In the genomic region with DNA sequence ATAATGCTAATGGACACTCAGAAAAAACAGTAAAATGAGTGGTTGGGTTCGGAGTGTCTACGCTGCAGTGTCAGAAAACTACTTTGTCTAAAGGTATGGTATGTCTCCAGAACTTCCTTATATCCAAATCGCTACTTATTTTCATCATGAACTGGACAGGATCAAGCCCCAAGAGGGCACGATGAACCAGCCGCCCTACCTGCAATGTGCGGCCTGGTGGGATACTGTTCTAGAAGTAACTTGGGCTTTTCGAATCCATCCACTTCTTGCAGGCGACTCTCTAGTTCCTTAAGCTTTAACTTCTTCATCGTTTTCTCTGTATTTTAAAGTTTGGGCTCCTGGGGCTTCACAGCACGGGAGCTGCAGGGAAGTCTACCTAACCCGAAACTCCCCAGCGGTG, we compare ENCODE assay signal across 8 mouse cellular contexts. TPM values are rescaled to one million over a fixed set of nuclear protein-coding genes. Genes with fewer than 3 reads are reported as not detected.
DNase-seq lines count a peak whose midpoint lies in the region; ATAC-seq and TF ChIP-seq lines count a peak whose summit lies in the region.

No protein-coding gene starts in this region.

- H3K9ac ChIP-seq in CH12.LX (ENCODE audit: insufficient read depth, low read depth) = peak overlapping the region; percentile 90
- peak overlapping the region; percentile 74 for H3K9ac ChIP-seq in forebrain, embryonic 12.5 days
- H3K9ac ChIP-seq in liver, embryonic 12.5 days = peak overlapping the region; percentile 86
- peak overlapping the region; percentile 60 for H3K9ac ChIP-seq in stomach, postnatal 0 days (ENCODE audit: low read length)

- dilution Hi-C loops in CH12.LX (cut with MboI; ENCODE audit: extremely low pct_ligation_motif_present, extremely low pct_unique_long_range_greater_than_20kb, low sequenced_read_pairs) = no loop called here

- peak overlapping the region; percentile 90 for H3K4me3 ChIP-seq in gastrocnemius, adult 2 months
- H3K4me3 ChIP-seq in CH12.LX (replicated peaks in 1 of 3; ENCODE audit: low read depth in 2 of 3, low read length in 2 of 3, poor library complexity in 1 of 3) = peak overlapping the region; percentile 71 to 77 (median 77)
- H3K4me3 ChIP-seq in forebrain, embryonic 12.5 days (replicated peaks) = peak overlapping the region; percentile 61
- peak overlapping the region; percentile 72 for H3K4me3 ChIP-seq in liver, embryonic 12.5 days
- H3K4me3 ChIP-seq in stomach, postnatal 0 days (ENCODE audit: low read depth, low read length) = peak overlapping the region; percentile 45

- peaks cover 0 to 12% of the 10 kb centered on the region in 2 experiments; a peak in 2 of 4 replicates for H3K4me1 ChIP-seq in CH12.LX (ENCODE audit: control insufficient read depth in 1 of 2, insufficient read depth in 2 of 2)
- H3K4me1 ChIP-seq in forebrain, embryonic 12.5 days = peaks cover 12% of the 10 kb centered on the region
- peaks cover 18% of the 10 kb centered on the region for H3K4me1 ChIP-seq in liver, embryonic 12.5 days
- no peaks in the 10 kb centered on the region for H3K4me1 ChIP-seq in stomach, postnatal 0 days (replicated peaks; ENCODE audit: control insufficient read depth, insufficient read depth)

- no peak for TF ChIP-seq EP300 in CH12.LX (IDR thresholded peaks at IDR 0.05; ENCODE audit: low read length)
- no peak for TF ChIP-seq EP300 in stomach, postnatal 0 days (optimal IDR thresholded peaks at IDR 0.05)

- H3K36me3 ChIP-seq in CH12.LX (replicated peaks in 1 of 2; ENCODE audit: control insufficient read depth in 1 of 2, insufficient read depth in 1 of 2, low read length in 1 of 2) = peaks cover 3 to 11% of the 10 kb centered on the region in 2 experiments
- H3K36me3 ChIP-seq in forebrain, embryonic 12.5 days (replicated peaks) = no peaks in the 10 kb centered on the region; the same call in 1 of the 2 replicates
- peaks cover 6% of the 10 kb centered on the region for H3K36me3 ChIP-seq in liver, embryonic 12.5 days
- H3K36me3 ChIP-seq in stomach, postnatal 0 days (ENCODE audit: control insufficient read depth, insufficient read depth, low read length) = no peaks in the 10 kb centered on the region

- in situ Hi-C loops in CH12.LX (cut with MboI; ENCODE audit: low pct_ligation_motif_present, low pct_unique_long_range_greater_than_20kb, low sequenced_read_pairs) = no loop called here

- intact Hi-C loops in gastrocnemius, adult 2 months (cut with DNase I) = no loop called here

- H3K27me3 ChIP-seq in CH12.LX (replicated peaks) = no peaks in the 10 kb centered on the region
- no peaks in the 10 kb centered on the region for H3K27me3 ChIP-seq in forebrain, embryonic 12.5 days
- no peaks in the 10 kb centered on the region for H3K27me3 ChIP-seq in liver, embryonic 12.5 days (replicated peaks)
- no peaks in the 10 kb centered on the region for H3K27me3 ChIP-seq in stomach, postnatal 0 days (ENCODE audit: control insufficient read depth, insufficient read depth, low read length)

- TF ChIP-seq POLR2A in CH12.LX (IDR thresholded peaks at IDR 0.05; ENCODE audit: low read depth, low read length) = no peak

- H3K9me3 ChIP-seq in CH12.LX (replicated peaks; ENCODE audit: low read length) = no peaks in the 10 kb centered on the region
- no peaks in the 10 kb centered on the region for H3K9me3 ChIP-seq in forebrain, embryonic 12.5 days
- no peaks in the 10 kb centered on the region for H3K9me3 ChIP-seq in liver, embryonic 12.5 days (replicated peaks)
- no peaks in the 10 kb centered on the region for H3K9me3 ChIP-seq in stomach, postnatal 0 days (ENCODE audit: control insufficient read depth, low read length)

- H3K79me2 ChIP-seq in CH12.LX (replicated peaks; ENCODE audit: control insufficient read depth, extremely low read depth, insufficient read depth, poor library complexity, severe bottlenecking) = peaks cover 21% of the 10 kb centered on the region

- ATAC-seq in forebrain, embryonic 12.5 days (ENCODE audit: low FRiP score) = peak; percentile 27; the same call in 1 of the 2 replicates
- peak; percentile 58 for ATAC-seq in liver, embryonic 12.5 days
- no peak; the same call in 1 of the 2 replicates for ATAC-seq in stomach, postnatal 0 days (ENCODE audit: low FRiP score, low TSS enrichment)

- peak overlapping the region; percentile 83 for H3K27ac ChIP-seq in gastrocnemius, adult 2 months
- 0 out of 2 replicates have a peak overlapping the region, but pooled peaks have one; percentile 4 for H3K27ac ChIP-seq in CH12.LX (ENCODE audit: insufficient read depth, low read depth)
- 0 out of 2 replicates have a peak overlapping the region, but pooled peaks have one; percentile 14 for H3K27ac ChIP-seq in forebrain, embryonic 12.5 days
- H3K27ac ChIP-seq in liver, embryonic 12.5 days = peak overlapping the region; percentile 82
- H3K27ac ChIP-seq in stomach, postnatal 0 days (replicated peaks) = peak overlapping the region; percentile 26

- 7% methylated on average over 12 of the region's 12 CpGs for WGBS in forebrain, embryonic 12.5 days
- WGBS in liver, embryonic 12.5 days (ENCODE audit: insufficient replicate concordance) = 2% methylated on average over 12 of the region's 12 CpGs
- 6% methylated on average over 12 of the region's 12 CpGs for WGBS in stomach, postnatal 0 days

- no peak for DNase-seq in gastrocnemius, adult 2 months
- DNase-seq in gastrocnemius, postnatal 25 days = no peak
- DNase-seq in CH12.LX (ENCODE audit: extremely low read depth) = no peak
- no peak for DNase-seq in stomach, postnatal 0 days (ENCODE audit: low spot score)
- DNase-seq in ovary, postnatal 36 days (ENCODE audit: low spot score) = no peak
- no peak for DNase-seq in T-cell, adult 2 months (ENCODE audit: low spot score)

- no peak for TF ChIP-seq RAD21 in CH12.LX (IDR thresholded peaks at IDR 0.05; ENCODE audit: low read depth, low read length)

- no peak for TF ChIP-seq CTCF in gastrocnemius, adult 2 months (IDR thresholded peaks at IDR 0.05)
- TF ChIP-seq CTCF in CH12.LX (conservative IDR thresholded peaks at IDR 0.05 in 1 of 2, IDR thresholded peaks at IDR 0.05 in 1 of 2; ENCODE audit: low read depth in 2 of 2, low read length in 2 of 2) = no peak
- TF ChIP-seq CTCF in stomach, postnatal 0 days (IDR thresholded peaks at IDR 0.05; ENCODE audit: low read depth) = no peak

- peak overlapping the region; percentile 86 for H3K4me2 ChIP-seq in CH12.LX (ENCODE audit: insufficient read depth, low read depth, poor library complexity, severe bottlenecking)
- H3K4me2 ChIP-seq in forebrain, embryonic 12.5 days = peak overlapping the region; percentile 70
- H3K4me2 ChIP-seq in liver, embryonic 12.5 days = peak overlapping the region; percentile 70
- H3K4me2 ChIP-seq in stomach, postnatal 0 days (replicated peaks; ENCODE audit: low read depth) = peak overlapping the region; percentile 48

TF ChIP-seq in CH12.LX, 34 proteins besides CTCF, POLR2A, EP300 and RAD21 (continues in another document):
- no peak for TF ChIP-seq JUN (IDR thresholded peaks at IDR 0.05; ENCODE audit: insufficient read depth, low read depth, low read length)
- no peak for TF ChIP-seq TCF12 (IDR thresholded peaks at IDR 0.05; ENCODE audit: low read depth, low read length)
- TF ChIP-seq CHD1 (IDR thresholded peaks at IDR 0.05; ENCODE audit: low read depth, low read length) = no peak
- no peak for TF ChIP-seq ZC3H11A (IDR thresholded peaks at IDR 0.05; ENCODE audit: low read depth, low read length)
- TF ChIP-seq BHLHE40 (IDR thresholded peaks at IDR 0.05; ENCODE audit: low read depth, low read length) = no peak
- no peak for TF ChIP-seq GABPA (IDR thresholded peaks at IDR 0.05; ENCODE audit: insufficient replicate concordance, low read depth, low read length)
- no peak for TF ChIP-seq MXI1 (IDR thresholded peaks at IDR 0.05; ENCODE audit: low read depth, low read length)
- TF ChIP-seq IRF4 (IDR thresholded peaks at IDR 0.05; ENCODE audit: low read depth, low read length) = no peak
- TF ChIP-seq MAX (IDR thresholded peaks at IDR 0.05; ENCODE audit: low read length) = no peak
- no peak for TF ChIP-seq SMC3 (IDR thresholded peaks at IDR 0.05; ENCODE audit: low read depth, low read length)
- TF ChIP-seq ZNF384 (IDR thresholded peaks at IDR 0.05; ENCODE audit: low read depth, low read length) = no peak
- TF ChIP-seq E2F4 (IDR thresholded peaks at IDR 0.05; ENCODE audit: insufficient replicate concordance, low read depth, low read length) = no peak
- TF ChIP-seq MYC (IDR thresholded peaks at IDR 0.05; ENCODE audit: low read depth, low read length) = no peak
- no peak for TF ChIP-seq ELF1 (IDR thresholded peaks at IDR 0.05; ENCODE audit: low read depth, low read length)
- TF ChIP-seq PAX5 (IDR thresholded peaks at IDR 0.05; ENCODE audit: low read length) = no peak

RNA-seq across cellular contexts. Expression of a gene that starts 0.4 kb away (rescaled TPM):
- 10 to 100 TPM; 11.1 to 16.0 TPM for total RNA-seq in gastrocnemius, adult 2 months (2021)
- total RNA-seq in gastrocnemius, postnatal 25 days (2021) = 10 to 100 TPM; 16.1 to 17.4 TPM
- total RNA-seq in CH12.LX (2012; rRNA removed) (19.6 and 20.4 TPM in 2 replicates), CH12.LX (2014; rRNA removed) (40.4 and 50.4 TPM in 2 replicates)
- polyA plus RNA-seq in CH12.LX (2012; ENCODE audit: insufficient read length, low read depth) = 39.1 and 42.2 TPM in 2 replicates
- polyA plus RNA-seq in forebrain, embryonic 12.5 days (2016; fragmentation: Nextera tagmentation; extraction: Ambion mirVana) = 38.3 and 38.5 TPM in 2 replicates
- polyA plus RNA-seq in liver, embryonic 12.5 days (2016; fragmentation: Nextera tagmentation; extraction: Ambion mirVana) = 46.1 and 47.5 TPM in 2 replicates
- 29.4 and 32.0 TPM in 2 replicates for polyA plus RNA-seq in stomach, postnatal 0 days (2015; fragmentation: Nextera tagmentation; extraction: Ambion mirVana)

RNA-seq across cellular contexts. Expression of a gene that starts 12.0 kb away (rescaled TPM):
- total RNA-seq in gastrocnemius, adult 2 months (2021) = 100 to 1,000 TPM; 193 to 217 TPM
- 100 to 1,000 TPM; 151 to 165 TPM for total RNA-seq in gastrocnemius, postnatal 25 days (2021)
- total RNA-seq in CH12.LX (2012; rRNA removed) (16.0 and 18.3 TPM in 2 replicates), CH12.LX (2014; rRNA removed) (17.9 and 21.4 TPM in 2 replicates)
- 26.1 and 35.8 TPM in 2 replicates for polyA plus RNA-seq in CH12.LX (2012; ENCODE audit: insufficient read length, low read depth)
- polyA plus RNA-seq in forebrain, embryonic 12.5 days (2016; fragmentation: Nextera tagmentation; extraction: Ambion mirVana) = 18.9 and 22.2 TPM in 2 replicates
- 7.7 and 9.2 TPM in 2 replicates for polyA plus RNA-seq in liver, embryonic 12.5 days (2016; fragmentation: Nextera tagmentation; extraction: Ambion mirVana)
- 7.9 and 9.0 TPM in 2 replicates for polyA plus RNA-seq in stomach, postnatal 0 days (2015; fragmentation: Nextera tagmentation; extraction: Ambion mirVana)

RNA-seq across cellular contexts. Expression of a gene that starts 23.7 kb away (rescaled TPM):
- 10 to 100 TPM; 56.1 to 59.5 TPM for total RNA-seq in gastrocnemius, adult 2 months (2021)
- total RNA-seq in gastrocnemius, postnatal 25 days (2021) = 10 to 100 TPM; 53.6 to 57.2 TPM
- total RNA-seq in CH12.LX (2012; rRNA removed) (124 and 176 TPM in 2 replicates), CH12.LX (2014; rRNA removed) (281 and 368 TPM in 2 replicates)
- polyA plus RNA-seq in CH12.LX (2012; ENCODE audit: insufficient read length, low read depth) = 410 and 530 TPM in 2 replicates
- polyA plus RNA-seq in forebrain, embryonic 12.5 days (2016; fragmentation: Nextera tagmentation; extraction: Ambion mirVana) = 448 and 466 TPM in 2 replicates
- 219 and 226 TPM in 2 replicates for polyA plus RNA-seq in liver, embryonic 12.5 days (2016; fragmentation: Nextera tagmentation; extraction: Ambion mirVana)
- polyA plus RNA-seq in stomach, postnatal 0 days (2015; fragmentation: Nextera tagmentation; extraction: Ambion mirVana) = 161 and 203 TPM in 2 replicates

Comparison
In these comparisons a context has a peak if more than half of its experiments do, and no peak if none do; other contexts are left out.
1. H3K27ac ChIP-seq: peak in every context shown above with its lines; median percentile 83 in gastrocnemius, adult 2 months; 82 in liver, embryonic 12.5 days; 26 in stomach, postnatal 0 days; 14 in forebrain, embryonic 12.5 days; 4 in CH12.LX.